Mouse (Mus musculus): ENCODE results near the gene Mpp5. TPM values are rescaled to one million over a fixed set of nuclear protein-coding genes. Genes with fewer than 3 reads are reported as not detected.

Mpp5 gene
- polyA plus RNA-seq, 1 experiment: 54.3 TPM

DNA sequence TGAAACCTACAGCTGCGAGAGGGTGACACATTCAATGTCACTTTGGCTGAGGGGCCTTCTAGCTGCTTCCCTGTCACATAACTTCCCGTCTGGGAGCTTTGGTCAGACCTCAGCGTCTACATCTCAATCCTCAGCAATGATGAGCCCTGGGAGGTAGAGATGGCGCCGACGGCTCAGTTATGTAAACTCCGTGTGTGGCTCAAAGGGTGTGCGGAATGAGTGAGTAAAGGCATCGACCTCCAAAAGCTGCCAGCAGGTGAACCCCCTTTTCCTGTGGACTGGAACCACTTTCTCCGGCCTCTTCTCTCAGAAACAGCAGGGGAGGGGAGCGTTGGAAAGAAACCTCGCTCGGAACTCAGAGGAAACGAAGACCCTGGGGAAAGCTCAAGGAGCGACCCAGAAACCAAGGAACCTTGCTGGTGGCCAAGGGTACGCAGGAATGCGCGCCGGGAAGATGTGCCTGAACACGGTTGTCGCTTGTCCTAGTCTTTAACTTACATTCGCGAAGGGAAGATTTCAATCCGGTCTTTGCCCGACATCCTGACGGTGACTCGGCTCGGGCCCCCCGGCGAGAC, 112.3 kb downstream of the Mpp5 start:
- Histone ChIP-seq H3K4me1 (ENCODE audit: control insufficient read depth, insufficient read depth, low read length) (no peaks in the 10 kb centered on the region), H3K27me3 (ENCODE audit: control insufficient read depth, insufficient read depth, low read length, poor library complexity, severe bottlenecking) (no peaks in the 10 kb centered on the region), H3K36me3 (ENCODE audit: control insufficient read depth, insufficient read depth, low read length, poor library complexity, severe bottlenecking) (peaks cover 6% of the 10 kb centered on the region), H3K9ac (ENCODE audit: low read depth, poor library complexity, severe bottlenecking) (peak overlapping the region; percentile 85), H3K4me3 (ENCODE audit: low read depth, low read length) (peak overlapping the region; percentile 98), H3K9me3 (replicated peaks; ENCODE audit: control insufficient read depth, insufficient read depth, low read length, poor library complexity, severe bottlenecking) (no peaks in the 10 kb centered on the region), H3K27ac (ENCODE audit: insufficient read depth, low read length) (peak overlapping the region; percentile 12; the same call in 1 of the 2 replicates)
- TF ChIP-seq EP300 (IDR thresholded peaks at IDR 0.05; ENCODE audit: insufficient read depth, low read depth, low read length): no peak
- no peak for TF ChIP-seq CTCF (IDR thresholded peaks at IDR 0.05; ENCODE audit: low read depth, low read length)
- TF ChIP-seq POLR2A (IDR thresholded peaks at IDR 0.05; ENCODE audit: insufficient read depth, low read length): no peak

DNA sequence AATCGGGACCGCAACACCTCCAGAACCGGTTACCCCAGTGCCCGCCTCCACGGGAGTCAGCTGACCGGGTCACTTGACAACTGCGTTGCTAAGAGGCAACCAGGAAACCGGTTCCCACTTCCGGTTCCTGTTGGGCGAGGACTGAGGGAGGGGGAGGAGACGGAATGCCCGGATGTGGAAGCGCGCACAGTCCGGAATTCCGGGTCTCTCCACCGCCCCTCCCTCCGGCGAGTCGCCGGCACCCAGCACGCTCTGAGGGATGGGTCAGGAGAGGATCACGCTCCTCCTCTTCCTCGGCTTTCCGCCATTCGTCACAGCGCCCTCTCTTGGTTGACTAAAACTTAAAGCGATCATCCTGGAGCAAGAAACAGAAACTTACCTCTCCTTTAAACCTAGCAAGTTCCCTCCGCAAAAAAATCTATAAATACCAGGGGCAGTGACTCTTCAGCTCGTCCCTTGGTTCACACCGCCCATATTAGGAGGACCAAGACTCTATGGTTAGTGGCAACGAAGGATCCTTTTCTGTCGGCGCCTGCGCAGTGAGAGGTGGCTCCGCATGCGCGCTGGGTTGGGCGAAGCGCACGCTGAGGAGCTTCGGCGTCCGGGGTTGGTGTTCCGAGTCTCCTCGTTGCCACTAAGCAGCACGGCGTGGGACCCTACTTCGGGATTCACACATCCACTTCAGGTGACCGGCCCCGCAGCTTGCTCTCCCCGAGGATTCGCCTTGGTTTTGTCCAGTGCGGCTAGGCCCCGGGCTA, 113.0 kb downstream of the Mpp5 start, which contains the start of the genes Atp6v1d and Eif2s1:
Gene Atp6v1d (minus strand): TSS at position 143 of the 758 bp plus-strand sequence.
Gene Eif2s1 (plus strand): TSS at position 324 of the 758 bp plus-strand sequence.
- Histone ChIP-seq H3K27ac (ENCODE audit: insufficient read depth, low read length) (peak within 1 kb of the TSS; percentile 60), H3K9me3 (replicated peaks; ENCODE audit: control insufficient read depth, insufficient read depth, low read length, poor library complexity, severe bottlenecking) (no peaks in the 10 kb centered on the region), H3K36me3 (ENCODE audit: control insufficient read depth, insufficient read depth, low read length, poor library complexity, severe bottlenecking) (peaks cover 10% of the 10 kb centered on the region), H3K4me3 (ENCODE audit: low read depth, low read length) (peak within 1 kb of the TSS; percentile 98), H3K27me3 (ENCODE audit: control insufficient read depth, insufficient read depth, low read length, poor library complexity, severe bottlenecking) (no peaks in the 10 kb centered on the region), H3K4me1 (ENCODE audit: control insufficient read depth, insufficient read depth, low read length) (no peaks in the 10 kb centered on the region), H3K9ac (ENCODE audit: low read depth, poor library complexity, severe bottlenecking) (peak within 1 kb of the TSS; percentile 87)
- peak; percentile 64 for TF ChIP-seq CTCF (IDR thresholded peaks at IDR 0.05; ENCODE audit: low read depth, low read length)
- 0 out of 2 replicates have a peak, but pooled peaks have one; percentile 42 for TF ChIP-seq EP300 (IDR thresholded peaks at IDR 0.05; ENCODE audit: insufficient read depth, low read depth, low read length)
- TF ChIP-seq POLR2A (IDR thresholded peaks at IDR 0.05; ENCODE audit: insufficient read depth, low read length): peak; percentile 46

DNA sequence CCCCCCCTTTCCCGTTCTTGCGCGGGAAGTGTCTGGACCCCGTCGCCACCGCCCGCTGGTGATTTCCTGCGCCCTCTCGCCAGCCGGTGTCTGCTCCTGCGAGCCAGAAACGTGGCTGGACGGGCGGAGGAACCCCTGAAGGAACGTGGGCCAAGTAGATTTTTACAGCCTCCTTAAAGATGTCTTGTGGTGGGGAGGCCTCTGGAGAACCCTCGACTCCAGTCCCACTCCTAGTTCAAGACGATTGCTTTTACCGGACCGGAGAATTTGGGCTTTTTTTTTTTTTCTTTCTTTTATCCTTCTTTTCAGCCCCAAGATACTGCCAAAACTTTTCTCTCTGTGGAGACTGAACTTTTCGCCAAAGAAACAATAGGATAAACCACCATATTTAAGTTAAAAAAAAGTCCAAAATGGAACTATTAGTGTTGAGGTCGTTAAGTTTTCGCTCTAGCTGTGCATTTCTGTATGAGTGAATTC, 113.6 kb downstream of the Mpp5 start:
- H3K9me3 ChIP-seq (replicated peaks; ENCODE audit: control insufficient read depth, insufficient read depth, low read length, poor library complexity, severe bottlenecking): no peaks in the 10 kb centered on the region
- H3K36me3 ChIP-seq (ENCODE audit: control insufficient read depth, insufficient read depth, low read length, poor library complexity, severe bottlenecking): peaks cover 16% of the 10 kb centered on the region
- H3K4me3 ChIP-seq (ENCODE audit: low read depth, low read length): peak overlapping the region; percentile 90
- H3K27ac ChIP-seq (ENCODE audit: insufficient read depth, low read length): peak overlapping the region; percentile 45
- H3K27me3 ChIP-seq (ENCODE audit: control insufficient read depth, insufficient read depth, low read length, poor library complexity, severe bottlenecking): no peaks in the 10 kb centered on the region
- no peak for TF ChIP-seq CTCF (IDR thresholded peaks at IDR 0.05; ENCODE audit: low read depth, low read length)
- no peak for TF ChIP-seq EP300 (IDR thresholded peaks at IDR 0.05; ENCODE audit: insufficient read depth, low read depth, low read length)
- peak overlapping the region; percentile 87 for H3K9ac ChIP-seq (ENCODE audit: low read depth, poor library complexity, severe bottlenecking)
- H3K4me1 ChIP-seq (ENCODE audit: control insufficient read depth, insufficient read depth, low read length): no peaks in the 10 kb centered on the region

GRCm38 (mm10) chr12:78865434-78865833, 116.7 kb downstream of the Mpp5 start:
- Histone ChIP-seq H3K4me3 (ENCODE audit: low read depth, low read length) (no peak overlapping the region), H3K4me1 (ENCODE audit: control insufficient read depth, insufficient read depth, low read length) (no peaks in the 10 kb centered on the region), H3K27ac (ENCODE audit: insufficient read depth, low read length) (no peak overlapping the region), H3K36me3 (ENCODE audit: control insufficient read depth, insufficient read depth, low read length, poor library complexity, severe bottlenecking) (peaks cover 36% of the 10 kb centered on the region), H3K9me3 (replicated peaks; ENCODE audit: control insufficient read depth, insufficient read depth, low read length, poor library complexity, severe bottlenecking) (no peaks in the 10 kb centered on the region), H3K9ac (ENCODE audit: low read depth, poor library complexity, severe bottlenecking) (no peak overlapping the region), H3K27me3 (ENCODE audit: control insufficient read depth, insufficient read depth, low read length, poor library complexity, severe bottlenecking) (no peaks in the 10 kb centered on the region)
- no peak for TF ChIP-seq POLR2A (IDR thresholded peaks at IDR 0.05; ENCODE audit: insufficient read depth, low read length)
- TF ChIP-seq CTCF (IDR thresholded peaks at IDR 0.05; ENCODE audit: low read depth, low read length): no peak
- TF ChIP-seq EP300 (IDR thresholded peaks at IDR 0.05; ENCODE audit: insufficient read depth, low read depth, low read length): no peak

DNA sequence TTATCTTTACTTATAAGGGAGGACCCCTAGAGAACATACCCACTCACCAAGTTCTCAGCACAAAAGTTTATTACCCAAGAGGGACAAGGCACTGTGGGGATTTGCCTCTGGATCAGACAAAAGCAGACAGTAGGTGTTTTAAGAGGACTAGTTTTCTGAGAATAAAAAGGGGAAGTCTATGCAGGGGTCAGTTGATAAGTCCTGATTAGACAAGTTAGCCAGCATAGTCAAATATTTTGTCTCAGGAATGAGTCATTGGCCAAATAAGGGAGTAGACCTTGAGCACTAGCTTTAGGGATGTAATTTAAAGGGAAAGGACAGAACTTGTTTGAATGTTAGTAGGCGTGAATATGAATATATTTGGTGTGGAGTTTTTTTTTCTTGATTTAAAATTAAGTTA, 119.4 kb downstream of the Mpp5 start:
- Histone ChIP-seq H3K4me3 (ENCODE audit: low read depth, low read length) (no peak overlapping the region), H3K9ac (ENCODE audit: low read depth, poor library complexity, severe bottlenecking) (no peak overlapping the region), H3K4me1 (ENCODE audit: control insufficient read depth, insufficient read depth, low read length) (no peaks in the 10 kb centered on the region), H3K36me3 (ENCODE audit: control insufficient read depth, insufficient read depth, low read length, poor library complexity, severe bottlenecking) (peaks cover 49% of the 10 kb centered on the region), H3K9me3 (replicated peaks; ENCODE audit: control insufficient read depth, insufficient read depth, low read length, poor library complexity, severe bottlenecking) (no peaks in the 10 kb centered on the region), H3K27me3 (ENCODE audit: control insufficient read depth, insufficient read depth, low read length, poor library complexity, severe bottlenecking) (no peaks in the 10 kb centered on the region), H3K27ac (ENCODE audit: insufficient read depth, low read length) (no peak overlapping the region)
- TF ChIP-seq EP300 (IDR thresholded peaks at IDR 0.05; ENCODE audit: insufficient read depth, low read depth, low read length) (no peak), POLR2A (IDR thresholded peaks at IDR 0.05; ENCODE audit: insufficient read depth, low read length) (no peak), CTCF (IDR thresholded peaks at IDR 0.05; ENCODE audit: low read depth, low read length) (no peak)

DNA sequence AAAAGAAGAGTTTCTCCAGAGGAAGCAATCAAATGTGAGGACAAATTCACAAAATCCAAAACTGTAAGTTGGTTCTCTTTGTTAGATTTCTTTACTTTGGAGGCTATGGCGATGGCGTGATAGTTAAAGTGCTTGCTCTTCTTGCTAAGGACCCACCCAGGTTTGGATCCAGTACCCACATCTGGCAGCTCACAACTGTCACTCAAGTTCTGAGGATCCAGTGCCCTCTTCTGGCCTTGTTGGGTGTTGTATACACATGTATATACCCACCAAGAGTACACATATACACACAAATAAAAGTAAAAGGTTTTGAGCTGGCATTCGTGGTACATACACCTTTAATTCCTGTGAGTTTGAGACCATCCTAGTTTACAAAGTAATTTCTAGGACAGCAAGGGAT, 125.9 kb downstream of the Mpp5 start:
- no peak overlapping the region for H3K27ac ChIP-seq (ENCODE audit: insufficient read depth, low read length)
- no peaks in the 10 kb centered on the region for H3K4me1 ChIP-seq (ENCODE audit: control insufficient read depth, insufficient read depth, low read length)
- peaks cover 65% of the 10 kb centered on the region for H3K36me3 ChIP-seq (ENCODE audit: control insufficient read depth, insufficient read depth, low read length, poor library complexity, severe bottlenecking)
- no peak overlapping the region for H3K9ac ChIP-seq (ENCODE audit: low read depth, poor library complexity, severe bottlenecking)
- H3K4me3 ChIP-seq (ENCODE audit: low read depth, low read length): no peak overlapping the region
- H3K9me3 ChIP-seq (replicated peaks; ENCODE audit: control insufficient read depth, insufficient read depth, low read length, poor library complexity, severe bottlenecking): no peaks in the 10 kb centered on the region
- no peaks in the 10 kb centered on the region for H3K27me3 ChIP-seq (ENCODE audit: control insufficient read depth, insufficient read depth, low read length, poor library complexity, severe bottlenecking)
- TF ChIP-seq POLR2A (IDR thresholded peaks at IDR 0.05; ENCODE audit: insufficient read depth, low read length) (no peak), EP300 (IDR thresholded peaks at IDR 0.05; ENCODE audit: insufficient read depth, low read depth, low read length) (no peak), CTCF (IDR thresholded peaks at IDR 0.05; ENCODE audit: low read depth, low read length) (no peak)
